Mouse (Mus musculus) heart, embryonic 16.5 days (tissue): ENCODE measurements around the gene Chn2. TPM values are rescaled to one million over a fixed set of nuclear protein-coding genes. Genes with fewer than 3 reads are reported as not detected.

Experiments used
- ATAC-seq: fragments of 200-750 bp; cut with Nextera tagmentation; replicated peaks from 2 replicates; pipeline ENCODE4 v1.8.0; 2017; ENCODE audit warnings: moderate number of reproducible peaks; ENCODE audit not compliant: insufficient read depth, low FRiP score; ENCODE audit errors: extremely low read depth
- H3K27ac ChIP-seq: fragments of 300-500 bp; sonication (generic); 2 replicates; pipeline ENCODE4 v1.5.1; 2014; ENCODE audit warnings: mild to moderate bottlenecking, low read length, control low read depth, moderate library complexity
- H3K27me3 ChIP-seq: fragments of 300-500 bp; sonication (generic); 2 replicates; pipeline ENCODE4 v1.6.1; 2014; ENCODE audit warnings: low read length, mixed read lengths; ENCODE audit not compliant: control insufficient read depth, insufficient read depth
- H3K36me3 ChIP-seq: fragments of 300-500 bp; sonication (generic); 2 replicates; pipeline ENCODE4 v1.6.1; 2014; ENCODE audit not compliant: control insufficient read depth, insufficient read depth
- H3K4me1 ChIP-seq: fragments of 300-500 bp; sonication (generic); 2 replicates; pipeline ENCODE4 v1.6.1; 2014; ENCODE audit warnings: low read length, mixed read lengths; ENCODE audit not compliant: control insufficient read depth, insufficient read depth
- H3K4me2 ChIP-seq: fragments of 300-500 bp; sonication (generic); 2 replicates; pipeline ENCODE4 v1.6.1; 2014; ENCODE audit warnings: low read depth, mild to moderate bottlenecking, control low read depth, low read length
- H3K4me3 ChIP-seq: fragments of 300-500 bp; sonication (generic); 2 replicates; pipeline ENCODE4 v1.5.1; 2014; ENCODE audit warnings: mild to moderate bottlenecking, control low read depth, low read length
- H3K9ac ChIP-seq: fragments of 300-500 bp; sonication (generic); 2 replicates; pipeline ENCODE4 v1.6.1; 2014; ENCODE audit warnings: low read length, control low read depth
- H3K9me3 ChIP-seq: fragments of 300-500 bp; sonication (generic); replicated peaks from 2 replicates; pipeline ENCODE4 v1.6.1; 2016; ENCODE audit warnings: low read length; ENCODE audit not compliant: control insufficient read depth
- WGBS: fragments of 180-500 bp; shearing (Covaris S2); extraction: QIAGEN DNeasy Blood & Tissue Kit; methylation state at CpG from one replicate; pipeline ENCODE4 v1.1.7; 2014; 5-methylcytosine and 5-hydroxymethylcytosine counted together
- polyA plus RNA-seq: library from polyadenylated mRNA; unstranded; fragments of >200 nt; fragmentation: Nextera tagmentation; extraction: Ambion mirVana; gene quantifications from 2 replicates; pipeline ENCODE4 v1.2.1, GENCODE M21; 2015

Chn2 gene
- polyA plus RNA-seq = 5.4 and 5.5 TPM in 2 replicates

- Histone ChIP-seq H3K4me3 (peak within 1 kb of the TSS; percentile 68), H3K36me3 (no peaks in the 10 kb centered on the region), H3K27me3 (peaks cover 13% of the 10 kb centered on the region), H3K27ac (peak within 1 kb of the TSS; percentile 13; the same call in 1 of the 2 replicates), H3K4me1 (peaks cover 5% of the 10 kb centered on the region), H3K9ac (peak within 1 kb of the TSS; percentile 83), H3K4me2 (peak within 1 kb of the TSS; percentile 95), H3K9me3 (no peaks in the 10 kb centered on the region; the same call in 1 of the 2 replicates)
- peak; percentile 80 for ATAC-seq
- WGBS = under 1% methylated on average over 37 of the region's 43 CpGs
Measured at GRCm38 (mm10) chr6:54039357-54039804, at the start of gene Chn2. Gene Chn2, plus strand, starts transcription at chr6:54039554.

DNA sequence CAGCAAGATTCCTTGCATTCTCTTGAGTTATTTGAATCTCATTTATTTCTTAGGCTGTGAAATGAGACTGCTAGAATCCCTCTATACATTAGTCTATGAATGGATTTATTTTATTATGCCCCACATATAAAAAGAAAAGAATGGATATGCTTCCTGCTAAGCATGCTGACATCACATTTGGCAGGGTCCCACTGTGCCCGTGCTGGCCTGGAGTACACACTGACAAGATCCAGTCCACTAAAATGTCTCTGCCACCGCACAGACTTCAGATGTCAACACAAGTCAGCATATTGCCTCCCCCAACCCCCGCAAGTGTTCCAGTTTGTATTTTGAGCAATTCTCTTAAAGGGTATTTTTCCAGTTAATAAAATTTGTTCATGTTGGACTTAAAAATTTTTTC, 47.0 kb upstream of the Chn2 start:
- H3K27ac ChIP-seq = no peak overlapping the region
- ATAC-seq = no peak
- H3K36me3 ChIP-seq = no peaks in the 10 kb centered on the region
- no peak overlapping the region for H3K4me2 ChIP-seq
- H3K27me3 ChIP-seq = no peaks in the 10 kb centered on the region
- H3K9me3 ChIP-seq = no peaks in the 10 kb centered on the region
- H3K9ac ChIP-seq = no peak overlapping the region
- H3K4me1 ChIP-seq = no peaks in the 10 kb centered on the region
- H3K4me3 ChIP-seq = no peak overlapping the region
- WGBS = 39% methylated on average over 3 of the region's 3 CpGs

DNA sequence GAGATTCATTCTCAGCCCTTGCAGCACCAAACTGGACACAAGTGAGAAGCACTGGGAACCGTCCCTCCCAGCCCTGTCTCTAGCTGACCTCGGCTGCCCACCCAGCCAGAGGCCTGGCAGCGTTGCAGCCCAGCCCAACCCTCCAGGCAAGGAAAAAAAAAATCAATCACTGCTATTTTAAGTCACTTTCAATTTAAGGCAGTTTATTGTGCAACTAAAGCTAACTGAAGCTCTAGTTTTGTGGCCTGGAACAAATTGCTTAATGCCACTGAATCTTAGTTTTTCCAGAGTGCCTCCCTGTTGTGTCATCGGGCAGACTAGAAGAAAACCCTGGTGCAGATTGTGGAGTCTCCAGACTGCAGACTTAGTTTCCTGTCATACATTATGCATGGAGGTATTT, 43.8 kb upstream of the Chn2 start:
- H3K4me2 ChIP-seq = no peak overlapping the region
- ATAC-seq = no peak
- H3K36me3 ChIP-seq = no peaks in the 10 kb centered on the region
- no peaks in the 10 kb centered on the region for H3K9me3 ChIP-seq
- H3K4me3 ChIP-seq = no peak overlapping the region
- no peaks in the 10 kb centered on the region for H3K4me1 ChIP-seq
- no peak overlapping the region for H3K27ac ChIP-seq
- 36% methylated on average over 4 of the region's 4 CpGs for WGBS
- H3K9ac ChIP-seq = no peak overlapping the region
- H3K27me3 ChIP-seq = no peaks in the 10 kb centered on the region

- no peak overlapping the region for H3K4me3 ChIP-seq
- 84% methylated on average over 3 of the region's 3 CpGs for WGBS
- no peaks in the 10 kb centered on the region for H3K36me3 ChIP-seq
- no peak overlapping the region for H3K4me2 ChIP-seq
- H3K27ac ChIP-seq = no peak overlapping the region
- H3K4me1 ChIP-seq = no peaks in the 10 kb centered on the region
- no peak overlapping the region for H3K9ac ChIP-seq
- no peaks in the 10 kb centered on the region for H3K27me3 ChIP-seq
- peaks cover 4% of the 10 kb centered on the region; the same call in 1 of the 2 replicates for H3K9me3 ChIP-seq
- ATAC-seq = no peak
Measured at GRCm38 (mm10) chr6:53996226-53996955, 43.0 kb upstream of the Chn2 start.

DNA sequence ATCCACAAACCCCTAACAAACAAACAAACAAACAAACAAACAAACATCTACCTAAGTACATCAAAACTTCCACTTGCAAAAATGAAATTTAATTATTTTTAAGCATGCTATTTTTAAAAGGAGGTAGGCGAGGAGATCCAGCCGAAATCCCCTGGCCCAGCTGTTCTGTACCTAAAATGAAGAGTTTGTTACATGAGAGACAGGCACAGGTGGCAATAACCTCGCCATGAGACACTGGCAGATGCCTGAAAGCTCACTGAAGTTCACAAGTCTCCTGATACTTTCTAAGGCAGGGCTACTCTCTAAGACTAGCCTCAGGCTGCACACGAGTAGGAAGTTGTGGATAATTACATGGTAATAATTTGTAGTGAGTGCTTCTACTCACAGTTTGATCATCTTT, 34.1 kb upstream of the Chn2 start:
- Histone ChIP-seq H3K4me3 (no peak overlapping the region), H3K36me3 (no peaks in the 10 kb centered on the region), H3K9ac (no peak overlapping the region), H3K9me3 (peaks cover 4% of the 10 kb centered on the region; the same call in 1 of the 2 replicates), H3K27ac (no peak overlapping the region), H3K4me1 (peaks cover 5% of the 10 kb centered on the region; the same call in 1 of the 2 replicates), H3K4me2 (no peak overlapping the region), H3K27me3 (no peaks in the 10 kb centered on the region)
- ATAC-seq = no peak
- WGBS = 81% methylated on average over 4 of the region's 4 CpGs

DNA sequence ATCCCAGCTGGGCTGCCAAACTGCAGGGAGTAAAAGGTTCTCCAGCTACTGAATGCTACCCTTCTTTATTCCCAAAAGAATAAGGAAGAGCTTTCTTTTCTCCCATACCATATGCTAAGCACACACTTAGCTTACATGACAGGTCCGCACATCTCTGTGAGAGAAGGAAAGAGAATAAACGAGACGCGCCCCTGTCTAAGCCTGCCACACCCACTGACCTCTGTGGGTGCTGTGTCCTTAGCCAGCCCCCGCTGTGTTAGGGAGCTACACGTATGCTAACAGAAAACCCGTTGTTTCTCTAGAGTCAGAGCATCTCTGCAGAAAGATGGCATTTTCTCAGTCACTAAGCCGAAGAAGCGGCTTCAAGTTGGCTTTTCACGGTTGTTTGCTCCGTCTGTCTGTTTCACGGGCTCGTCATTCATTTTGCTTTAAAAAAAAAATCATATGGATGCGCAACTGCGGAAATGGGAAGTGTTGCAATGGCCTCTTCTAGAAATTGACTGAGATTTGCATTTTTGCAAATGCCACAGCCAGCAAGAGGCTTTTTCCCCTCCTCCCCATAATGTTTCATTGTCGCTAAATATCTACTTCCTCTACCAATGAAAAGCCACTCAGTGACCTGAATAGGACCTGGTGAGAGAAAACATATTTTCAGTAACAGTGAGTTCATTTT, 30.8 kb upstream of the Chn2 start:
- WGBS = 75% methylated on average over 16 of the region's 16 CpGs

DNA sequence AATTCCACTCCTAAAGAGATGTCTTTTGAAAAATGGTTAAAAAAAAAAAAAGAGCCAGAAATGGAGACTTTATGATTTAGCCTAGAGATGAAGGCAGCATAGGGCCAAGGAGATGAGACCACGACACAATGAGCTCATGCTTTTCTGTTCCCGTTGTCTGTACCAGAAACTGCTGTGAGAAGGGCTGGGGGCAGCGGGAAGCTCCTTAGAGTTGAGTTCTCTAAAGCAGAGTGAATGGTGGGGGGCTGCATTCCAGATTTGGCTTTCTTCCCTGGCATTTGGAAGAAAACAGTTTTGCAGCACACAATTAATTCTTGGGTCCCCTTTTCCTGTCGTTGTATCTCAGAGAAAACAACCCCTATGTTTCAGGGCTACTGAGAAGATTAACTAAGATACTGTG, 30.1 kb upstream of the Chn2 start:
- H3K27me3 ChIP-seq = no peaks in the 10 kb centered on the region
- no peaks in the 10 kb centered on the region for H3K9me3 ChIP-seq
- no peaks in the 10 kb centered on the region for H3K36me3 ChIP-seq
- no peak for ATAC-seq
- H3K4me1 ChIP-seq = peaks cover 5% of the 10 kb centered on the region; the same call in 1 of the 2 replicates
- no peak overlapping the region for H3K9ac ChIP-seq
- no peak overlapping the region for H3K4me3 ChIP-seq
- no peak overlapping the region for H3K4me2 ChIP-seq
- H3K27ac ChIP-seq = no peak overlapping the region
- WGBS = 46% methylated on average over 4 of the region's 4 CpGs

More for the DNA sequence above, 30.8 kb upstream of the Chn2 start:
- no peaks in the 10 kb centered on the region for H3K27me3 ChIP-seq
- peaks cover 5% of the 10 kb centered on the region; the same call in 1 of the 2 replicates for H3K4me1 ChIP-seq
- no peak overlapping the region for H3K27ac ChIP-seq
- no peaks in the 10 kb centered on the region for H3K9me3 ChIP-seq
- no peak for ATAC-seq
- no peak overlapping the region for H3K9ac ChIP-seq
- no peak overlapping the region for H3K4me2 ChIP-seq
- no peak overlapping the region for H3K4me3 ChIP-seq
- H3K36me3 ChIP-seq = no peaks in the 10 kb centered on the region

GRCm38 (mm10) chr6:54010362-54010761, 29.0 kb upstream of the Chn2 start:
- Histone ChIP-seq H3K36me3 (no peaks in the 10 kb centered on the region), H3K27me3 (no peaks in the 10 kb centered on the region), H3K9me3 (no peaks in the 10 kb centered on the region), H3K4me2 (no peak overlapping the region), H3K4me1 (peaks cover 5% of the 10 kb centered on the region; the same call in 1 of the 2 replicates), H3K27ac (no peak overlapping the region), H3K9ac (no peak overlapping the region), H3K4me3 (no peak overlapping the region)
- WGBS = 79% methylated on average over 9 of the region's 9 CpGs
- ATAC-seq = no peak

DNA sequence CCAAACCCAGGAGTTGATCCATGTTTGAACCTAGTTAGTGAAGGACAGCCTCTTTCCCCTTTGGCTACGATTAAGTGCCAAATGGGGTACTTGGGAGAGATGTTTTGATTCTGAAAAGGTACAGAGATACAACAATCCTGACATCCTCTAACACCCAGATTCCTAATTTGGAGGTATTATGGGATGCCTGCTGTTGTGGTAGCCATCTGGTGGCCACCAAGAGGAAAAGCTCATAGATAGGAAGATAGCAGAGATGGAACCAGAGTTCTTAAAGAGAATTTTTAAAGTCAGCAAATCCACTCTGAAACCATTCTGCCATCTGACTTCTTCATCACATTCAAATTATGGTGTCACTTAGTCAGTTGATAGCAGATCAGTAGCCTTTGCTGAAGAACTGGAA, 27.2 kb upstream of the Chn2 start:
- Histone ChIP-seq H3K27ac (no peak overlapping the region), H3K9ac (no peak overlapping the region)
- 82% methylated on average over 1 of the region's 1 CpGs for WGBS

More for the DNA sequence above, 27.2 kb upstream of the Chn2 start:
- Histone ChIP-seq H3K9me3 (no peaks in the 10 kb centered on the region), H3K4me2 (no peak overlapping the region), H3K4me1 (peaks cover 5% of the 10 kb centered on the region; the same call in 1 of the 2 replicates), H3K36me3 (no peaks in the 10 kb centered on the region), H3K4me3 (no peak overlapping the region), H3K27me3 (no peaks in the 10 kb centered on the region)
- no peak for ATAC-seq
